Mouse (Mus musculus) left cerebral cortex, adult 2 months (tissue): ENCODE measurements around the gene Anapc1. TPM values are rescaled to one million over a fixed set of nuclear protein-coding genes. Genes with fewer than 3 reads are reported as not detected.
A peak's percentile ranks its signal among the peaks of the same experiment; 100 is the strongest.

Source experiments
- DNase-seq, 2 experiments: peaks; one replicate each; pipeline ENCODE4 v3.0.0; 2021 to 2022; ENCODE audit warnings: low spot score in 2 of 2, mixed read lengths in 1 of 2; ENCODE audit errors: extremely low spot score in 1 of 2
- H3K27ac ChIP-seq: fragments of 200-600 bp; 2 replicates; pipeline ENCODE4 v1.8.1; 2022
- H3K4me3 ChIP-seq: fragments of 200-600 bp; 2 replicates; pipeline ENCODE4 v1.8.1; 2022
- CTCF ChIP-seq: fragments of 200-600 bp; IDR thresholded peaks from 2 replicates; pipeline ENCODE4 v1.8.1; 2022; ENCODE audit warnings: antibody characterized with exemption, mild to moderate bottlenecking, moderate library complexity
- intact Hi-C: fragments of 180-260 bp; cut with DNase I; formaldehyde crosslinking; loops from one replicate; pipeline ENCODE4 v1.15.1; 2025
- long read RNA-seq, 2 experiments: library from polyadenylated mRNA; stranded (forward); transcript quantifications; one replicate each; pipeline ENCODE4 v2.0.0; 2021; ENCODE audit warnings: borderline mapping rate in 2 of 2
- total RNA-seq, 2 experiments: library from RNA; stranded (reverse); gene quantifications; 2 replicates each; pipeline ENCODE4 v1.2.3; 2021

Gene Anapc1
- 10 to 100 TPM; 60.5 to 65.4 TPM for total RNA-seq
- long read RNA-seq, experiment 1, full-length matches to known transcripts = 18 of 34 reads
- long read RNA-seq, experiment 1, partial matches to known transcripts = 6 of 34 reads
- long read RNA-seq, experiment 1, other reads (novel, unspliced or antisense) = 10 of 34 reads
- long read RNA-seq, experiment 2, full-length matches to known transcripts = 14 of 30 reads
- long read RNA-seq, experiment 2, partial matches to known transcripts = 6 of 30 reads
- long read RNA-seq, experiment 2, other reads (novel, unspliced or antisense) = 10 of 30 reads

- Histone ChIP-seq H3K27ac (peak within 1 kb of the TSS; percentile 89), H3K4me3 (peak within 1 kb of the TSS; percentile 80)
- peak; percentile 87 to 88 for DNase-seq
- intact Hi-C loops = loop anchor here (2.0 to 10.0 kb wide), 2 partner anchors 130 to 258 kb away; partner anchors contain the start of gene Zc3h8
- TF ChIP-seq CTCF = no peak
Observed at GRCm38 (mm10) chr2:128686921-128687557, at the start of gene Anapc1. Anapc1 (minus strand) TSS chr2:128687391.

- intact Hi-C loops = no loop called here
- DNase-seq = no peak
- no peak for TF ChIP-seq CTCF
- Histone ChIP-seq H3K4me3 (no peak overlapping the region), H3K27ac (no peak overlapping the region)
Observed at GRCm38 (mm10) chr2:128735089-128735488, 47.9 kb upstream of the Anapc1 start.

- no peak for TF ChIP-seq CTCF
Observed at GRCm38 (mm10) chr2:128731951-128732350, 44.8 kb upstream of the Anapc1 start.

GRCm38 (mm10) chr2:128731514-128731913 is 44.3 kb upstream of the Anapc1 start:
- intact Hi-C loops = no loop called here
- H3K27ac ChIP-seq = no peak overlapping the region
- no peak for DNase-seq
- no peak overlapping the region for H3K4me3 ChIP-seq
- TF ChIP-seq CTCF = no peak

More at GRCm38 (mm10) chr2:128731951-128732350, 44.8 kb upstream of the Anapc1 start:
- no peak overlapping the region for H3K27ac ChIP-seq
- DNase-seq = no peak
- H3K4me3 ChIP-seq = no peak overlapping the region
- intact Hi-C loops = no loop called here

- Histone ChIP-seq H3K4me3 (no peak overlapping the region), H3K27ac (no peak overlapping the region)
- intact Hi-C loops = no loop called here
- TF ChIP-seq CTCF = no peak
- no peak for DNase-seq
Observed at GRCm38 (mm10) chr2:128729141-128729540, 42.0 kb upstream of the Anapc1 start.

- intact Hi-C loops = no loop called here
- no peak overlapping the region for H3K4me3 ChIP-seq
- H3K27ac ChIP-seq = no peak overlapping the region
- no peak for TF ChIP-seq CTCF
- DNase-seq = no peak
Observed at GRCm38 (mm10) chr2:128728066-128728465, 40.9 kb upstream of the Anapc1 start.

GRCm38 (mm10) chr2:128727552-128727951 is 40.4 kb upstream of the Anapc1 start:
- intact Hi-C loops = no loop called here
- Histone ChIP-seq H3K27ac (no peak overlapping the region), H3K4me3 (no peak overlapping the region)
- DNase-seq = no peak
- TF ChIP-seq CTCF = no peak

- TF ChIP-seq CTCF = no peak
- no peak overlapping the region for H3K4me3 ChIP-seq
- no peak for DNase-seq
- intact Hi-C loops = no loop called here
- no peak overlapping the region for H3K27ac ChIP-seq
Observed at GRCm38 (mm10) chr2:128726626-128727025, 39.4 kb upstream of the Anapc1 start.

- TF ChIP-seq CTCF = no peak
- intact Hi-C loops = no loop called here
Observed at GRCm38 (mm10) chr2:128726067-128726466, 38.9 kb upstream of the Anapc1 start.

GRCm38 (mm10) chr2:128722106-128722710 is 35.0 kb upstream of the Anapc1 start:
- H3K4me3 ChIP-seq = no peak overlapping the region
- no peak for DNase-seq
- intact Hi-C loops = no loop called here
- TF ChIP-seq CTCF = no peak
- H3K27ac ChIP-seq = no peak overlapping the region

More at GRCm38 (mm10) chr2:128726067-128726466, 38.9 kb upstream of the Anapc1 start:
- Histone ChIP-seq H3K27ac (no peak overlapping the region), H3K4me3 (no peak overlapping the region)
- no peak for DNase-seq

GRCm38 (mm10) chr2:128719380-128719779 is 32.2 kb upstream of the Anapc1 start:
- no peak for DNase-seq
- H3K4me3 ChIP-seq = no peak overlapping the region
- intact Hi-C loops = loop anchor here (5.0 kb wide), 1 partner anchor 78 kb away; no protein-coding TSS in a partner anchor
- no peak overlapping the region for H3K27ac ChIP-seq
- no peak for TF ChIP-seq CTCF

- intact Hi-C loops = loop anchor here (5.0 kb wide), 1 partner anchor 81 kb away; no protein-coding TSS in a partner anchor
- Histone ChIP-seq H3K4me3 (no peak overlapping the region), H3K27ac (no peak overlapping the region)
- no peak for TF ChIP-seq CTCF
- no peak for DNase-seq
Observed at GRCm38 (mm10) chr2:128715979-128716378, 28.8 kb upstream of the Anapc1 start.
